Mouse (Mus musculus): ENCODE measurements around the gene Kif9.

- TF ChIP-seq HCFC1 (IDR thresholded peaks at IDR 0.05; ENCODE audit: borderline replicate concordance, insufficient read depth, low read length) (no peak), ZC3H11A (IDR thresholded peaks at IDR 0.05; ENCODE audit: borderline replicate concordance, low read depth, low read length) (no peak), CHD2 (IDR thresholded peaks at IDR 0.05; ENCODE audit: low read depth, low read length) (no peak), MAFK (IDR thresholded peaks at IDR 0.05; ENCODE audit: insufficient read depth, low read depth, low read length) (no peak)
Measured at GRCm38 (mm10) chr9:110533645-110534044, 56.9 kb downstream of the Kif9 start.
